Mouse (Mus musculus) embryonic fibroblast, embryonic 13.5 days (primary cell): ENCODE measurements around the gene Tpm4. TPM values are rescaled to one million over a fixed set of nuclear protein-coding genes. Genes with fewer than 3 reads are reported as not detected.

Experiments used
- H3K27ac ChIP-seq: 2 replicates; pipeline ENCODE4 v1.5.1; 2012; ENCODE audit warnings: low read length, control low read depth, inconsistent platforms; ENCODE audit not compliant: insufficient read depth
- H3K4me1 ChIP-seq: 2 replicates; pipeline ENCODE4 v1.6.1; 2011; ENCODE audit warnings: low read length; ENCODE audit not compliant: control insufficient read depth, insufficient read depth
- H3K4me3 ChIP-seq: 2 replicates; pipeline ENCODE4 v1.5.1; 2011; ENCODE audit warnings: mild to moderate bottlenecking, control low read depth, low read length; ENCODE audit not compliant: insufficient read depth
- CTCF ChIP-seq: IDR thresholded peaks from 2 replicates; pipeline ENCODE4 v1.5.1; 2011; ENCODE audit warnings: mild to moderate bottlenecking, control low read depth, low read length, moderate library complexity, borderline replicate concordance; ENCODE audit not compliant: insufficient read depth
- POLR2A ChIP-seq: IDR thresholded peaks from 2 replicates; pipeline ENCODE4 v1.6.1; 2011; ENCODE audit warnings: low read depth, mild to moderate bottlenecking, control low read depth, low read length, moderate library complexity
- polyA plus RNA-seq: library from polyadenylated mRNA; stranded (reverse); fragments of >200 nt; gene quantifications from 2 replicates; pipeline ENCODE4 v1.2.4, GENCODE M21; 2011; ENCODE audit warnings: low read depth; ENCODE audit not compliant: missing spikeins, insufficient read length

Tpm4 gene
- polyA plus RNA-seq, 1 experiment: 1,203 TPM

GRCm38 (mm10) chr8:72158096-72158495 is 23.3 kb downstream of the Tpm4 start:
- no peak for TF ChIP-seq POLR2A
- no peak for TF ChIP-seq CTCF
- peak overlapping the region; percentile 66 for H3K27ac ChIP-seq
- peaks cover 11% of the 10 kb centered on the region for H3K4me1 ChIP-seq
- H3K4me3 ChIP-seq: no peak overlapping the region

- H3K4me3 ChIP-seq: no peak overlapping the region
- TF ChIP-seq CTCF (no peak), POLR2A (no peak)
- peak overlapping the region; percentile 63; the same call in 1 of the 2 replicates for H3K27ac ChIP-seq
- peaks cover 11% of the 10 kb centered on the region for H3K4me1 ChIP-seq
Measured at GRCm38 (mm10) chr8:72158726-72159125, 24.0 kb downstream of the Tpm4 start.

- no peak for TF ChIP-seq POLR2A
- no peak overlapping the region for H3K27ac ChIP-seq
- no peak overlapping the region for H3K4me3 ChIP-seq
- peaks cover 11% of the 10 kb centered on the region for H3K4me1 ChIP-seq
Measured at GRCm38 (mm10) chr8:72160007-72160406, 25.2 kb downstream of the Tpm4 start.

GRCm38 (mm10) chr8:72160707-72161697 is 26.2 kb downstream of the Tpm4 start, which contains the start of gene Rab8a:
Gene Rab8a (plus strand): TSS chr8:72161200.
- Histone ChIP-seq H3K4me1 (peaks cover 11% of the 10 kb centered on the region), H3K4me3 (peak within 1 kb of the TSS; percentile 77), H3K27ac (0 out of 2 replicates have a peak within 1 kb of the TSS, but pooled peaks have one; percentile 27)
- TF ChIP-seq CTCF (no peak), POLR2A (peak; percentile 88)

- Histone ChIP-seq H3K27ac (no peak overlapping the region), H3K4me3 (no peak overlapping the region)
Measured at GRCm38 (mm10) chr8:72162821-72163220, 28.0 kb downstream of the Tpm4 start.

GRCm38 (mm10) chr8:72169098-72169668 is 34.4 kb downstream of the Tpm4 start:
- Histone ChIP-seq H3K27ac (no peak overlapping the region), H3K4me3 (no peak overlapping the region), H3K4me1 (no peaks in the 10 kb centered on the region)
- TF ChIP-seq POLR2A: no peak
- TF ChIP-seq CTCF: no peak

More at GRCm38 (mm10) chr8:72162821-72163220, 28.0 kb downstream of the Tpm4 start:
- TF ChIP-seq POLR2A: no peak
- TF ChIP-seq CTCF: no peak
- peaks cover 8% of the 10 kb centered on the region for H3K4me1 ChIP-seq

- H3K4me1 ChIP-seq: no peaks in the 10 kb centered on the region
- no peak for TF ChIP-seq POLR2A
- no peak for TF ChIP-seq CTCF
- no peak overlapping the region for H3K27ac ChIP-seq
- H3K4me3 ChIP-seq: no peak overlapping the region
Measured at GRCm38 (mm10) chr8:72169681-72170249, 35.0 kb downstream of the Tpm4 start.

- no peak overlapping the region for H3K27ac ChIP-seq
- TF ChIP-seq CTCF (peak; percentile 46; the same call in 1 of the 2 replicates), POLR2A (no peak)
Measured at GRCm38 (mm10) chr8:72177346-72177925, 42.7 kb downstream of the Tpm4 start.

GRCm38 (mm10) chr8:72183554-72184202 is 48.9 kb downstream of the Tpm4 start:
- no peak overlapping the region for H3K27ac ChIP-seq
- TF ChIP-seq POLR2A: no peak
- TF ChIP-seq CTCF: no peak
- H3K4me3 ChIP-seq: no peak overlapping the region
- no peaks in the 10 kb centered on the region for H3K4me1 ChIP-seq

More at GRCm38 (mm10) chr8:72177346-72177925, 42.7 kb downstream of the Tpm4 start:
- Histone ChIP-seq H3K4me3 (no peak overlapping the region), H3K4me1 (no peaks in the 10 kb centered on the region)
